Mouse (Mus musculus) central nervous system, embryonic 18 days (tissue): ENCODE results near the gene Sp2. TPM values are rescaled to one million over a fixed set of nuclear protein-coding genes. Genes with fewer than 3 reads are reported as not detected.

Source experiments
- polyA plus RNA-seq: library from polyadenylated mRNA; depleted of rRNA; stranded (reverse); fragments of >200 nt; gene quantifications from 2 replicates; pipeline ENCODE4 v1.2.3, GENCODE M21; 2012; rRNA removed

The Sp2 gene
- 6.9 and 8.5 TPM in 2 replicates for polyA plus RNA-seq

DNA sequence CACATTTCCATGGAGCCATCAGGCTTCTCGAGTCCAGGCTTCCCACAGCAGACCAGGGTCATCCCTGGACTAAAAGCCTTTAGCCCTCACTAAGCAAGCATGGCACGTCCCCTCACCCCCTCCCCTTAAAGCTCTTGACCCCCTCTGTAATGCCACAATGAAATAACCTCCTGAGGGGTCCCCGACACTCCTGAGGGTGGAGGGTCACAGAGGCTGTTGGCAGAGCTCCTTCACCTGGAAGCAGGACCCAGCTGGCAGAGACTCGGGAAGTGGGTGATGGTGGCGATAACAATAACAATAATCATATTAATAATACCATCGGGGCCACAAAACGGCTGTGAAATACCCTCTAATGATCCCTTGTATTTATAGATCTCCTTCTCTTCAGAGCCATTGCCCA is at the start of gene Sp2:
Gene Sp2 (minus strand): TSS at position 101 of the 400 bp plus-strand sequence.

GRCm38 (mm10) chr11:97029686-97030417 is 47.1 kb upstream of the Sp2 start, which contains the start of gene Scrn2:
Scrn2 (plus strand) TSS chr11:97029938.

DNA sequence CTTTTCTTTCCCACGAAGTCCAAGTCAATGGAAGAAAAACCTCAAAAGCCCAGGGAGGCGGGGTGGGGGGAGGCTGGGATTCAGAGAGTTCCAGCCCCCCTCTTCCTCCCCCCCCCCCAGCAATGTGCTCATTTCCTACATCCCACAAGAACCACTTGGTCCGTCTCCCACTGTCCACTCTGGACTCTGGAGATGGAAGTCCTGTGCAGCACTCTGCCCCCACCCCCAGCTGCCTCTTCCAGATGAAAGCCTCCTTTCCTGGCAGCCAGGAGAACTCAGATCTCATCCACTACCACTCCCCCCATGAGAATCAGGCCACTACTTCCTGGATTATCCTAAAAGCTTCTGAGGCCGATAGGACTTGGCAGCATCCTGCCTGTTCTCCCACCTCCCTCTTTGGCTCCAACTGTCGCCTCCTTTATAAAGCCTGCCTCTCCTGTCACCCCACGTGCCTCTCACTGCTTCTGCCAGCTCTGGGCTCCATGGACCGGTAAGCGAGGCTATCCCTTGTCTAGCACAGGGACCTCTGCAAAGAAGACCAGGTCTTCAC is 30.4 kb upstream of the Sp2 start, which contains the start of gene Sp6:
Gene Sp6 (plus strand): TSS at position 274 of the 550 bp plus-strand sequence.

DNA sequence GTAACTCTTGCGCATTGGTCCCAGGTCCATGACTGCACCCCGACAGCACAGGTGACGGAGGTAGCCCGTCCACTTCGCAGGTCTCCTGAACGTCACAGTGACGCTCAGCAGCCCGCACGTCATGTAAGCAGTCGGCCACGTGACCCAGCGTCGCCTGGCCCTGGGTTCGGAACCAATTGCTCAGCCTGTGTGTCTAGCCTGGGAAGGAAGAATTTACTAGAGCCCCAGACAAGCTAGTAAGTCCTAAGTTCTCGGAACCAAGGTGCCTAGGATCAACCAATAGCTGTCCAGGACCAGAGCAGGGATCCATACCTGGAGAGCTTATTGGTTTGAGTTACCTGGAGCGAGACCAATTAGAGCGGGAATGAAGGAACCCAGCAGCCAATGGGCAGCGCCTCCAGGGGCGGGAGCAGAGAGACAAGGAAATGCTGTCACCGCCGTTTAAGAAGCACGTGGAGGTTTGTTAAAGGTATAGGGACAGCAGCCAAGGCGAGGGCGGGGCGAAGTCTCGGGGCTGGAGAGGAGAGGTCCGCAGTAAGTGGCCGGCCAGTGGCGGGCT is 38.9 kb downstream of the Sp2 start, which contains the start of gene Pnpo:
Gene Pnpo (minus strand): TSS at position 241 of the 559 bp plus-strand sequence.

GRCm38 (mm10) chr11:96928088-96928487 is 54.7 kb downstream of the Sp2 start, which contains the start of gene Prr15l:
Prr15l (plus strand) TSS chr11:96928104.

DNA sequence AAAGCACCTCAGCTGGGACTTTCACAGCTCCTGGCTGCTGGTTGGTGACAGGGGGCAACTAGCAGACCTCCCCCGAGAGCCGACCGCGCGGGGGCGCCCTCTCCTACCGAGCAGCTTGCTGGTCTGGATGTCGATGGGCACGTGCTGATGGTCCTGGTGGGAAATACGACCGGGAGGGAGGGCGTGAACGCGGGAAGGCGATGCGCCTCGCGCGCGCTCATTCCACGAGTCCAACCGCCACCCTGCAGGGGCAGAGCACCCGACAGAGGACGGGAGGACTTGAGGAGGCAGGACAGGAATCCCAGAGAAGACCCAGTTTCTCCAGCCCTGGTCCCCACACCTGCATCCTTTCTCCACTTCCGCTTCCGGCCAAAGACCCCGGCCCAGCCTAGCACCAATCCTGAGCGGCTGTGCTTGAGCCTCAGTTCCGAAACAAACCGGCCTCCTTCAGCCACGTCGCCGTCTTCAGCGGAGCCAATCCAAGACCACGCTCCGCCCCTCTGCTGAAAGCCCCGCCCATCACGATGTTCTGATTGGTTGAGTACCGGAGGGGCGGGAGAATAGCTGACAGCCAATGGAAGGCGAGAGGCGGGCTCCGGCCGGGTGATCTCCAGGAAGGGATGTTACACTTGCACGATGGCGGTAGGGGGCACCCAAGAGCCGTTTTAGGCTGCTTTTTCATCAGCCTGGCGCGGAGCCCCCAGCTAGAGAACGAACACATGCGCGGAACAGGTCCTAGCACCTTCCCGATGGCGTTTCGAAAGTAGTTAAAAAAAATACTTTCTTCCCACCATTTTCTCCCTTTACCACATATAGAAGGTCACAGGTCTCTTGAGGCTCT is 66.5 kb downstream of the Sp2 start, which contains the start of gene Cdk5rap3:
Gene Cdk5rap3 (minus strand): TSS at position 453 of the 841 bp plus-strand sequence.

Other genes with a start within 250 kb of the Sp2 start
- gene Snx11, start 205.4 kb downstream of the Sp2 start, polyA plus RNA-seq, result 49.5 and 52.2 TPM in 2 replicates
- 73.6 and 73.9 TPM in 2 replicates for gene Cbx1, start 193.8 kb downstream of the Sp2 start, polyA plus RNA-seq
- 78.5 and 81.8 TPM in 2 replicates for gene Nfe2l1, start 153.0 kb downstream of the Sp2 start, polyA plus RNA-seq
- 10.3 and 17.6 TPM in 2 replicates for gene Copz2, start 133.1 kb downstream of the Sp2 start, polyA plus RNA-seq
- gene Cdk5rap3, start 66.5 kb downstream of the Sp2 start, polyA plus RNA-seq, result 68.0 and 72.3 TPM in 2 replicates
- gene Prr15l, start 54.9 kb downstream of the Sp2 start, polyA plus RNA-seq, result 0.08 TPM in 1 of 2 replicates, not detected in the other
- gene Pnpo, start 39.0 kb downstream of the Sp2 start, polyA plus RNA-seq, result 15.3 and 15.4 TPM in 2 replicates
- gene Sp6, start 30.4 kb upstream of the Sp2 start, polyA plus RNA-seq, result 0.78 and 0.79 TPM in 2 replicates
- gene Scrn2, start 47.0 kb upstream of the Sp2 start, polyA plus RNA-seq, result 11.7 and 12.0 TPM in 2 replicates
- 1.9 and 2.1 TPM in 2 replicates for gene Lrrc46, start 58.4 kb upstream of the Sp2 start, polyA plus RNA-seq
- 55.0 and 58.4 TPM in 2 replicates for gene Mrpl10, start 58.6 kb upstream of the Sp2 start, polyA plus RNA-seq
- gene Osbpl7, start 67.7 kb upstream of the Sp2 start, polyA plus RNA-seq, result 13.8 TPM in 2 replicates
- 0.55 and 0.73 TPM in 2 replicates for gene Tbx21, start 132.4 kb upstream of the Sp2 start, polyA plus RNA-seq
- gene Tbkbp1, start 168.5 kb upstream of the Sp2 start, polyA plus RNA-seq, result 56.0 and 57.9 TPM in 2 replicates
- 92.2 and 97.5 TPM in 2 replicates for gene Kpnb1, start 204.9 kb upstream of the Sp2 start, polyA plus RNA-seq